Mouse (Mus musculus) myocyte (in vitro differentiated cells): Measurements from ENCODE around the gene Cdk5r2.

Experiments
- CEBPB ChIP-seq: IDR thresholded peaks from 2 replicates; pipeline ENCODE4 v1.6.1; 2011; ENCODE audit warnings: mild to moderate bottlenecking, moderate library complexity; ENCODE audit not compliant: poor library complexity, insufficient read depth, severe bottlenecking
- MAX ChIP-seq: IDR thresholded peaks from one replicate; pipeline ENCODE4 v1.6.1; 2011; ENCODE audit warnings: low read depth, mild to moderate bottlenecking, control low read depth
- MYOD1 ChIP-seq, 3 experiments: IDR thresholded peaks; one replicate each; pipeline ENCODE4 v1.6.1; 2011; ENCODE audit warnings: control low read depth in 2 of 3, low read depth in 2 of 3, mild to moderate bottlenecking in 2 of 3, moderate library complexity in 1 of 3; ENCODE audit not compliant: insufficient read length in 2 of 3, control insufficient read depth in 1 of 3
- POLR2A ChIP-seq: IDR thresholded peaks from one replicate; pipeline ENCODE4 v1.6.1; 2011; ENCODE audit warnings: low read depth, mild to moderate bottlenecking, control low read depth, moderate library complexity; ENCODE audit not compliant: insufficient read length
- POLR2AphosphoS2 ChIP-seq: IDR thresholded peaks from one replicate; pipeline ENCODE4 v1.6.1; 2011; ENCODE audit warnings: low read depth, control low read depth; ENCODE audit not compliant: insufficient read length
- SRF ChIP-seq: IDR thresholded peaks from one replicate; pipeline ENCODE4 v1.6.1; 2011; ENCODE audit warnings: low read depth; ENCODE audit not compliant: control insufficient read depth, insufficient read length
- TCF12 ChIP-seq: IDR thresholded peaks from one replicate; pipeline ENCODE4 v1.6.1; 2011; ENCODE audit warnings: mild to moderate bottlenecking, control low read depth; ENCODE audit not compliant: poor library complexity, insufficient read depth, severe bottlenecking
- TCF3 ChIP-seq: IDR thresholded peaks from one replicate; pipeline ENCODE4 v1.6.1; 2011; ENCODE audit warnings: low read depth, control low read depth; ENCODE audit not compliant: insufficient read length

- TF ChIP-seq POLR2AphosphoS2 (no peak), CEBPB (no peak), TCF12 (no peak), SRF (no peak), MAX (no peak), POLR2A (no peak), MYOD1 (IDR thresholded peaks at IDR 0.05; ENCODE audit: control insufficient read depth in 1 of 3, insufficient read length in 2 of 3, low read depth in 2 of 3) (no peak), TCF3 (no peak)
These were observed 47.1 kb upstream of the Cdk5r2 start for GRCm38 (mm10) chr1:74807551-74808071.
